Mouse (Mus musculus) CD8-positive naive resting alpha-beta T cell, adult 2 months (primary cell): Measurements from ENCODE around the gene St6galnac6.

Experiments
- DNase-seq, 2 experiments: peaks; one replicate each; pipeline ENCODE4 v3.0.0; 2022; ENCODE audit warnings: low read depth in 2 of 2, low spot score in 2 of 2

St6galnac6 gene

GRCm38 (mm10) chr2:32667775-32668174 lies 68.3 kb downstream of the St6galnac6 start:
- no peak for DNase-seq

GRCm38 (mm10) chr2:32668176-32668575 lies 68.7 kb downstream of the St6galnac6 start:
- no peak for DNase-seq

GRCm38 (mm10) chr2:32669876-32670275 lies 70.4 kb downstream of the St6galnac6 start:
- DNase-seq: no peak
